Mouse (Mus musculus): ENCODE measurements around the gene Gnaq. TPM values are rescaled to one million over a fixed set of nuclear protein-coding genes. Genes with fewer than 3 reads are reported as not detected.

The Gnaq gene
- polyA plus RNA-seq, 1 experiment, result not detected

GRCm38 (mm10) chr19:16383127-16383526, 250.5 kb downstream of the Gnaq start:
- no peak for TF ChIP-seq GATA1 (IDR thresholded peaks at IDR 0.05; ENCODE audit: low read length)

- TF ChIP-seq GATA1 (IDR thresholded peaks at IDR 0.05; ENCODE audit: low read length), result no peak
Measured at GRCm38 (mm10) chr19:16384094-16384493, 251.5 kb downstream of the Gnaq start.

- TF ChIP-seq GATA1 (IDR thresholded peaks at IDR 0.05; ENCODE audit: low read length), result no peak
Measured at GRCm38 (mm10) chr19:16384957-16385356, 252.3 kb downstream of the Gnaq start.

GRCm38 (mm10) chr19:16386514-16386913, 253.9 kb downstream of the Gnaq start:
- TF ChIP-seq GATA1 (IDR thresholded peaks at IDR 0.05; ENCODE audit: low read length), result no peak

- no peak for TF ChIP-seq GATA1 (IDR thresholded peaks at IDR 0.05; ENCODE audit: low read length)
Measured at GRCm38 (mm10) chr19:16390192-16390795, 257.7 kb downstream of the Gnaq start.

- no peak for TF ChIP-seq GATA1 (IDR thresholded peaks at IDR 0.05; ENCODE audit: low read length)
Measured at GRCm38 (mm10) chr19:16394381-16394780, 261.8 kb downstream of the Gnaq start.

- no peak for TF ChIP-seq GATA1 (IDR thresholded peaks at IDR 0.05; ENCODE audit: low read length)
Measured at GRCm38 (mm10) chr19:16403101-16403500, 270.5 kb downstream of the Gnaq start.

GRCm38 (mm10) chr19:16407727-16408126, 275.1 kb downstream of the Gnaq start:
- TF ChIP-seq GATA1 (IDR thresholded peaks at IDR 0.05; ENCODE audit: low read length), result no peak

- no peak for TF ChIP-seq GATA1 (IDR thresholded peaks at IDR 0.05; ENCODE audit: low read length)
Measured at GRCm38 (mm10) chr19:16411302-16411701, 278.7 kb downstream of the Gnaq start.

- TF ChIP-seq GATA1 (IDR thresholded peaks at IDR 0.05; ENCODE audit: low read length), result no peak
Measured at GRCm38 (mm10) chr19:16418086-16418663, 285.5 kb downstream of the Gnaq start.

- no peak for TF ChIP-seq GATA1 (IDR thresholded peaks at IDR 0.05; ENCODE audit: low read length)
Measured at GRCm38 (mm10) chr19:16425596-16425995, 293.0 kb downstream of the Gnaq start.

- no peak for TF ChIP-seq GATA1 (IDR thresholded peaks at IDR 0.05; ENCODE audit: low read length)
Measured at GRCm38 (mm10) chr19:16431368-16431767, 298.7 kb downstream of the Gnaq start.

GRCm38 (mm10) chr19:16434879-16435278, 302.2 kb downstream of the Gnaq start:
- TF ChIP-seq GATA1 (IDR thresholded peaks at IDR 0.05; ENCODE audit: low read length), result no peak

- TF ChIP-seq GATA1 (IDR thresholded peaks at IDR 0.05; ENCODE audit: low read length), result no peak
Measured at GRCm38 (mm10) chr19:16435531-16436231, 303.1 kb downstream of the Gnaq start, which contains the start of gene Gna14. Gna14 (plus strand) TSS chr19:16435762.

GRCm38 (mm10) chr19:16436335-16437169, 303.9 kb downstream of the Gnaq start:
- no peak for TF ChIP-seq GATA1 (IDR thresholded peaks at IDR 0.05; ENCODE audit: low read length)

Other genes with a start within 250 kb of the Gnaq start
- 14.5 and 15.4 TPM in 2 replicates for gene Psat1, start 185.5 kb upstream of the Gnaq start, polyA plus RNA-seq (2012)
- gene Cep78, start 147.8 kb upstream of the Gnaq start, polyA plus RNA-seq (2012), result 10.1 and 11.7 TPM in 2 replicates